Mouse (Mus musculus): ENCODE data around the gene Ubash3a.
"Not testable (repeated sequence)": the region's sequence is repeated elsewhere in the genome, so short reads cannot be mapped to it uniquely, and the experiment has no call there.

Ubash3a gene

DNA sequence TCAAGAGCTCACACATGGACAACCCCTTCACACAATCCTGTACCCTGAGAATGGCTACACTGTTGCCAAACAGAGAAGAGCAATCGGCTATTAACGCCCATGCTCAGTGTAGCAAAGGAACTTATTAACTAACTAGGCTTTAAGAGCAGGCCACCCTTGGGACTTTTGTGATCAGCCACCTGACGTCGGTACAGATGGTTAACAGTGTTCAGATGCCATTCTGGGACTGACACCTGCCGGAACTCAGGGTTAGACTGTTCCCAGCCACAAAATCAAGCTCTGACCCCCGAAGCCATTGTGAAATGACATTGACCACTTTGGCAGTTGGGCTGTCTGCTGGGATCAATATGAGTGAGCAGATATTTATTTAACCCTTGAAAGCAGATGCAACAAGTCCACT is 53.7 kb downstream of the Ubash3a start:
- DNase-seq = no peak

DNA sequence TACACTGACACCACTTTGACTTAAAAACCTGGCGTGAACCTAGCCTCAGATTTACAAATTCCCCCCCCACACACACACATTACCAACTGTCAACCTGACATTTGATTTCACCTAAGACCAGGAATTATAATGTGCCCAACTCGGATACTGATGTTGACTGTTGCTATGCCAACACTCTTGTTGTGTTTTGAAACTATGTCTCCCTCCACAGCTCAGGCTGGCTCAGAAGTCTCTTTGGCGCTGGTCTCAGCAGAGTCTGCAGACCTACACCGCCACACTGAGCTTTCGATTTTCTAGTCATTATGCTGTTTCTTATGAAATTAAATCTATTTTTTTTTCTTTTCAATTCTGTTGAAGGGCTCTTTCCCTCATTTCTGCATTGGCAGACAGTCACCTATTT is 55.0 kb downstream of the Ubash3a start:
- no peak for DNase-seq

DNA sequence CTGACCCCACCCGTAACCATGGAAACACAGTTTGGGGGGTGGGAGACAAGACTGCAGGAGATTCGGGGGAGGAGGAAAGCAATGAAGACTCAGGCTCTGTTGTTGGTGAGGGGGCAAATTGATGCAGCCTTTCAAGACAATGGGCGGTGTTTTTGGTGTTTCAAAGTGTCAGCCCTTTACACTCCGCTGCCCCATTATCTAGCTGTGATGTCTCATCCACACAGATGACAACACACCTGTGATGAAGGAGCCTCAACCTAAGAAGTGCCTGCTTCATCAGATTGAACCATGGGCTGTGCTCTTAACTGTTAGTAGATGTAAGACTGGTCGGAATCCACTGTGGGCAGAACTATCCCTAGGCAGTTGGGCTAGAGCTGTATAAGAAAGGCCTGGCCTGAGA is 56.1 kb downstream of the Ubash3a start:
- DNase-seq = no peak

DNA sequence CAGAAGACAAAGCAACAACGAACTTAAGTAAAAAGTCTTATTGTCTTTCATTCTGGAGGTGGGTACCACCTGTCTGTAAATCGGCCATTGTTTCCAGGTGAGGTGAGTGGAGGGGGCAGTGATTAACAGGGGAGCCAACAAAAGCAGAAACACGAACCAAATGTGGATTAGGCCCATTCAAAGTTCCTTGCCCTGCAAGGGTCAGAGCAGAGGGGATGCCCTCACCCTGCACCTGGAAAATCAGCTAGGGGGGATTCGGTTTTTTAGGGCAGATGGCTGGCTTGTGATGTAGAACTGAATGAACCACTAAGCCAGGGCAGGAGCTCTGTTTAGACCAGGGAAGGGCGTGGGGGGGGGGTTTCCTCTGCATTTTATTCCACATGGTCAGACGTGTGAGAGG is 56.7 kb downstream of the Ubash3a start:
- no peak for DNase-seq

DNA sequence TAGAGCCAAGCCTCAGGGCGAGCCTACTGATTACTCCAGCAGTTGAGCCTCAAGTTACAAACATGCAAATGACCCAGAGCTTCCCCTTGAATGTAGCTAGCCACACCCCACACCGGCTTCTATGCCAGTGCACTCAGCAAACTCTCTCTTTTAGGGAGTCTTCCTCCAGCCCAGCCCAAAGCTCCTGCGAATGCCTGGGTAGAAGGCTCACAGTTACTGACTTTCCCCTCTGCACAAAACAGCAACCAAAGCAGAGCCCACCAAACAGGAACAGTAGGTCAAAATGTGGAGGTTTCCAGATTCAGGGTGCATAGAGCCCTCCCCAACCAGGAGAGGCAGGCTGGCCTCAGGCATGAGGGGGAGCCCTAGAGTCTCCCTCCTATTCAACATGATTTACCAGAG is 57.5 kb downstream of the Ubash3a start:
- peak; percentile 52 for DNase-seq

DNA sequence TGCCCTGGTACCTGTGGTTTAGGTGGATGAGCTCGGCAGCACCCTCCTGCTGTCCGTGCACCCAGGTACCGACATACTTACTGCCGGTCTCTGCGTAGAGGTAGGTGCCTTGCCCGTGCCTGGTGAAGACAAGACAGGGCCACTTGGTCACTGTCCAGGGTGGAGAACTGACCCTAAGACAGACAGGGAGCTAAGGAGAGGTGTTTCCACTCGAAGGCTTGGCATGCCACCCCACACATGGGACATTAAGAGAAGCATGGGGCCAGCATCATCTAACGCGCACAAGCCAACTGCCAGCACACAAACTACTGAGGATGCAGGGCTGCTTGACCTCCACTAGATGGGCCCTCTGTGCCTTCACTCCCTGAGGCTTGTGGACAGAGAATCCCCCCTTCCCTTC is 58.2 kb downstream of the Ubash3a start:
- DNase-seq = no peak

DNA sequence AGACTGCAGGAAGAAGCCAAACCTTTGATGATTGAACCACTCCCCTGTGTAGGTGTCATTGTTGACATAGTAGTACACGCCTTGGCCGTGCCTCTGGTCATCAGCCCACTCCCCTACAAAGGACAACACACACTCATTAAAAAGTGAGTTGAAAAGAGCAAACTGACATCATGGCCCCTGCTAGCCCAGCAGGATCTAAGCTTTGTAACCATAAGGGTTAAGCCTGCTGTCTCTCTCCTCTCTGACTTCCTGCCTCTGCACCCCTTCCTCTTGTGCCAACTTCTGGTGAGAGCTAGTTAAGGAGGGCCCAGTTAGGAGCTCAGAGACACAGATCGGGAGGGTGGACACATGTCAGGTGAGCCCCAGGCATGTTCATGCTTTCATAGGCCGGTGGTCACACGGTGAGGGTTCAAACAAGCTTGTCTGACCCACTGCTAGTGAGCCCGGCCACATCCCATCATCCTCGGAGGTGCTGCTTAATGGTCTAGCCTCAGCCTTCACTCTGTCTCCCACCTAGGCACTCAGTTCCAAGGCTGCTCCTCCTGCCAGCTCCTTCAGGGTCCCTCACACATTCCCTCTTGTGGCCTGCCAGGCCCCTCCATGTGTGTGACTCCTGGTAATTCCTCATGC is 58.8 kb downstream of the Ubash3a start:
- DNase-seq = peak; percentile 64

DNA sequence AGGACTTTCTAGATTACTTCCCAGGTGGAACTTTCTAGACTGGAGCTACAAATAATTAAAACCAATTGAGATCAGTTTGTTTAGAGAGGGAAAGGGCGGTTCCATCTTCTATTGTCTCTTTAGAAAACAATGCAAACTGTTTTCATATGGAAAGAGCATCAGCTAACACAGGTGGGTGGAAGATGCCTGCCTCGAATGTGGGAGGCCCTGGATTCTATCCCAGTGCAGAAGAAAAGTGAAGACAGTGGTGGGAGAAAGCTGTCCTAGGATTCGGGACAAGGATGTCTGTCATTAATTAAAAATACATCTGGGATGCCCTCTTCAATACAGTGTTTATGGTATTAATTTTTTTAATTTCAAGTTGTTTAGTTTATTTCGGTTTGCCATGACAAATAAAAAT is 59.5 kb downstream of the Ubash3a start:
- DNase-seq = no peak

DNA sequence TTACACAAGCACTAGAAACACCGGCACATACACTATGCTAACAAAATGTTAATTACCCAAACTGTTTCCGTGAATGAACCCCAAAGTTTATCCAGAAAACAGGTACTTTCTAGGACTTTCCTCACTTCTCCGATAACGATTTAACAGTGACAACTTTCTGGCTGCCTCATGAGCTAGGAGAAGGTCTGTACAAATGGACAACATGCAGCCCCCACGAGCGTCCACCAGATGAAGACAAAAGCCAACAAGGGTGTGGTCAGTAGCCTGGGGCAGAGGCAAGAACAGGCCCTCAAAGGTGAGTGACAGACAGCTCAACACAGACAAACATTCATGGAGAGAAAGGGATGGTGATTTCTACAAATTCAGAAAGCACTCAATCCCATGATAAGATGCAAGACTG is 59.9 kb downstream of the Ubash3a start:
- no peak for DNase-seq

DNA sequence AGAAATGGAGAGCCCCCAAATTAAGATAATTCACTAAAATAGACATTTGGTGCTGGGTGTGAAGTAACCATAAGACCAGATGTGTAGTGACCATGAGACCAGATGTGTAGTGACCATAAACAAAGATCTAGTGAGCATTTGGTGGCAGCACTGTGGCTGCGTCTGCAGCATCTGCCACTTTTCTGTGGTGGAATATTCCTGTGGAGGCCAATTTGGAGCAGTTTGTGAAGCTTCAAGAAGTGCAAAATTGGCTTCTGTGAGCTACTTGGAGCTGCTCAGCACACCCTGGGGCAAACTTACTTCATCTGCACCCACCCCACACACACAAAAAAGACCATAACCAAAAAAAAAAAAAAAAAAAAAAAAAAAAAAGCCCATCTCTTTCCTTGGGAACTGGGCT is 60.3 kb downstream of the Ubash3a start:
- DNase-seq = no peak

DNA sequence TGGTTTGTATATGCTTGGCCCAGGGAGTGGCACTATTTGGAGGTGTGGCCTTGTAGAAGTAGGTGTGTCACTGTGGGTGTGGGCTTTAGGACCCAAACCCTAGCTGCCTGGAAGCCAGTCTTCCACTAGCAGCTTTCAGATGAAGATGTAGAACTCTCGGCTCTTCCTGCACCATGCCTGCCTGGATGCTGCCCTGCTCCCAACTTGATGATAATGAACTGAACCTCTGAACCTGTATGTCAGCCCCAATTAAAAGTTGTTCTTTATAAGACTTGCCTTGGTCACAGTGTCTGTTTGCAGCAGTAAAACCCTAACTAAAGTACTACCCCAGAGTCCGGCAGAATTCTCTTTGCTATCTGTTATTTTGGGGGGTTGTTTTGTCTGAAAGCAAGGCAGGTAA is 62.1 kb downstream of the Ubash3a start:
- DNase-seq = peak; percentile 6

DNA sequence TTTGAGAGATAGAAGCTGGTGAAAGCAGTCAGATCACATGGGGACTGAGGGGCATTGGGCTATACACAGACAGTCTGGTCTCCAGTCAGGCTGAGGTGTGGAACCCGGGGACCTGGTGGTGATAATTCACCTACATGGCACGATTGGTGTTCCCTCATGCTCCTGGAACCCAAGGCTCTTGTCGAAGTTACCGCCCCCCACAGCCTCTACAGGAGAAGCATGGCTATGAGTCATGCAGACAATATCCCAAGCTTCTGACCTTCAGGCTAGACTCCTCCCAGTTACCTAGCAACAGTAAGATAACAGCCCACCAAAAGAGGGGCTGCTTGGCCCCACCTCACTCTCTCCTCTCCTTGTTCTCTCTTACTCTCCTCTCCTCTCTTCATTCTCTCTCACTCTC is 62.6 kb downstream of the Ubash3a start:
- peak; percentile 18 for DNase-seq

DNA sequence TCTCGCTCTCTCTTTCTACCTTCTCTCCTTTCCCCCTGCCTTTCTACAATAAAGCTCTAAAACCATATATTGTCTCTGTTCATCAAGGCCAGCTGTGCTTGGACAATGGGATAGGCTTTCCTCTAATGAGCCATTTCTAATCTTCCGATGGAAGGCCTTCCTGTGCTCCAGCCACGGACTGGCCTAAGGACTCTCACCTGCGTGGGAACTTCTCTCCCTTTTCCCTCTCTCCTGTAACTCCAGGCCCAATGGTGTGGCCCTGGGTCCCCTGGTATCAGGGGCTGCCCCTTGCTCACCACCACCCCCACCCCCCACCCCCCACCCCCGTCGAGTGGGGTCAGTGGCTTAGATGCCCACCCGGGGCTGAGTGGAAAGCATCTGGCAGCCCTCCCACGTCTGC is 63.1 kb downstream of the Ubash3a start:
- DNase-seq = not testable (repeated sequence)

DNA sequence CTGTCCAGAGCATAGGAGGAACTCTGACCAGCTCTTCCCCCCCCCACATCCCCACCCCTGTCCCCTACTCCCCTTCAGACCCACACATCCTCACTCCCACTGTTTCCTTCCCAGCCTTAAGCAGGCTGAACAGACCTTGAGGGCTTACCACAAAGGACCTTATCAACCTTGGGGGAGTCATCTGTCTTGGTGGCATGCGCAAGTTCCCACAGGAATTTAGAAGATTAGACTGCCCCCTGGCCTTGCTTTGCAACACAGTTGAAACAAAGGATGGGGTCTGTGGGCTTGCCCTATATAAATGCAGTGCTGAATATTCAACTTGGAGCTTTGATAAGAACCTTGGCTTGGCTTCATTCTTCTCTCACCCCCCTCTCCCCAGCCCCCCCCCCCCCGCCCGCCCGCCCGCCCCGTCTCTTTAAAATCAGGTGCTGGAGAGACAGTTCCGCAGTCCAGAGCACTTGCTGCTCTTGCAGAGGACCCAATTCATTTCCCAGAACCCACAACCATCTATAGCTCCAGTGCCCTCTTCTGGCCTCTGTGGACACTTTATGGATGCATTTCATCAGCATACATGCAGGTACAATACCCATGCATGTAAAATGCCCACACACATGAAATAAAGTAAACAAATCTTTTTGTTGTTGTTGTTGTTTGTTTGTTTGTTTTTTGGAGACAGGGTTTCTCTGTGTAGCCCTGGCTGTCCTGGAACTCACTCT is 63.6 kb downstream of the Ubash3a start:
- DNase-seq = no peak

DNA sequence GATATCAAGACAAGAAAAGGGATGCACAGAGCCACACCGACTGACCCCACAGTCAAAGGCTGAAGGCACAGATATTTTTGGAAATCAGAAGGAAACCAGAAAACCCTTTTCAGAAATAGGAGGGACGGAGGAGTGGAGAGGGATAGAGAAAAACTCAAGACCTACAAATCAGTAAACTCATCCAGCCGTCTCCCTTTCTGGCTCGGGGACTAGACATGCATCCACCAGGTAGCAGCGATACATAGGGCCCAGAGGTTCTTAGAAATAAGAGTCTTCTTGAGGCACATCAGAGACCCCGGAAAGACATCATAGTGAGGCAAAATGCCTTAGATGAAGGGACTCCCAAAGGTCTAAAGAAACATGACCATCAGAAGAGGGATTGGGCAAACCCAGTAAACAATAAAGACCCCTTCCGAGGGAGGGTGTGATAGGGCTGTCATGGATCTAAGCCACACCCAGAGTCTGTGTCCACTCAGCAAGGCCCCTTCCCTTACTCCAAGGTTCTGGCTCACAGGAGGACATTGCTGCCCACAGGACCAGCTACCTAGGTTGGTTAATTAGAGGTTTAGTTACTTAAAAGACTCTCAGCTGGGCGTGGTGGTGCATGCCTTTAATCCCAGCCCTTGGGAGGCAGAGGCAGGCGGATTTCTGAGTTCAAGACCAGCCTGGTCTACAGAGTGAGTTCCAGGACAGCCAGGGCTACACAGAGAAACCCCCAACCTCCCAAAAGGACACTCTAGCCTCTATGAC is 64.9 kb downstream of the Ubash3a start:
- DNase-seq = no peak

DNA sequence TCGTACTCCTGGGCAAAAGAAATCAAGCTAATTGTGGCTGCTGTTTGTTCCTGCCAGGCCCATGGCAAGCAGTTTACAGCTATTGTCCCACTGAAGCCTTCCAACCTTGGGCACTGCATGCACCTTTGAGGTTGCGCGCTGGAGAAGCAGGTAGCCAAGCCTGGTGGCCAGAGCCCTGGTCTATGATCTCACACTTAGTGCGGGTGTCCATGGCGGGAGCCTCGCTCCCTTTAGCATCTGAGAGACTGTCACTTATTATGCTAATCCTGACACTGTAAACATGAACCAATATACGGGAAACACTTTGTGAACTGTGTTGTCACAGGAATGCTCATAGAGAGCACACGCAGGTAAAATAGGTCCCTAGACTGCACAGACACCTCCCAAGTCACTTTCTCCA is 66.0 kb downstream of the Ubash3a start:
- DNase-seq = no peak

DNA sequence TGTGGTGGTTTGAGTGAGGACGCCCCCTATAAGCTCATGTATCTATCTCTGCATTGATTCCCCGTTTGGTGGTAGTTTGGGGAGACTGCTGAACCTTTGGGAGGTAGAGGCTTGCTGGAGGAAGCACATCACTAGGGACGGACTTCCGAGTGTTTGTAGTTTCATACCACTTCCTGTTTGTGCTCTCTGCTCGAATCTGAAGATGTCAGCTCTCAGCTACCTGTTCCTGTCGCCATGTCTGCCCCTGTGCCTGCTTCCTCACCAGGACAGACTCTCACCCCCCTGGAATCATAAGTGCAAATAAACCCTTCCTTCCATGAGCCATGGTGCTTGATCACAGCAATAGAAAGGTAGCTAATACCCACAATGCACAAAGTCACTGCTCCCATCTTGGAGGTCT is 67.5 kb downstream of the Ubash3a start:
- peak; percentile 48 for DNase-seq

DNA sequence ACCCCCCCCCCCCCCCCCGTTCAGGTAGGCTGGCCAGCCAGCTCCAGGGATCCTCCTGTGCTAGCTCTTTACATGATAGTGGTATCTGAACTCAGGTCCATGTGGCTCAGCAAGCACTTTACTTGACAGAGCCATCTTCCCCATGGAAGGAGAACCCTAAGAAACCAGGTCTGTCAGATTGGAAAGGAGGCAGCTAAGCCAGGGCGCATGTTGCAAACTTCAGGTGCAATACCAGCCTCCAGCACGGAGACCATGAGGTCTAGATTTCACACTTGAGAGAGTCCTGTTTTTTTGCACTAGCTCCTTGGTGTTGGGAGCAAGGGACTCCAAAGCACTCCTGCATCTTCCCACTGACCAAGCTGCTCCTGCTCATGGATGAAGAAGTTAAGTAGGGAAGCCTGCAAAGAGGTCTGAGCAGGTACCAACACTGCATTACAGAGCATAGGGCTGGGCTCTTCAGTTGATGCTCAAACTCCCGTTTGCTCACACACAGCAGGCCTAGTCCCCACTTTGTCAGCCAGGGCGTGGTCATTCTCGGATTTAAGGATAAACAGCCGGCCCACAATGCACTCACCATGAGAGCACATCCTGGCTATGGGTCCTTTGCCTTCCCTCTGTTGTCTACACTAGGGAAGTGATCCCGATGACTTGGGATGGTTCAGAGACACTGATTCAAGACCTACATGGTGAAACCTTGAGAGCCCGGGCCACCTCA is 68.7 kb downstream of the Ubash3a start:
- no peak for DNase-seq

DNA sequence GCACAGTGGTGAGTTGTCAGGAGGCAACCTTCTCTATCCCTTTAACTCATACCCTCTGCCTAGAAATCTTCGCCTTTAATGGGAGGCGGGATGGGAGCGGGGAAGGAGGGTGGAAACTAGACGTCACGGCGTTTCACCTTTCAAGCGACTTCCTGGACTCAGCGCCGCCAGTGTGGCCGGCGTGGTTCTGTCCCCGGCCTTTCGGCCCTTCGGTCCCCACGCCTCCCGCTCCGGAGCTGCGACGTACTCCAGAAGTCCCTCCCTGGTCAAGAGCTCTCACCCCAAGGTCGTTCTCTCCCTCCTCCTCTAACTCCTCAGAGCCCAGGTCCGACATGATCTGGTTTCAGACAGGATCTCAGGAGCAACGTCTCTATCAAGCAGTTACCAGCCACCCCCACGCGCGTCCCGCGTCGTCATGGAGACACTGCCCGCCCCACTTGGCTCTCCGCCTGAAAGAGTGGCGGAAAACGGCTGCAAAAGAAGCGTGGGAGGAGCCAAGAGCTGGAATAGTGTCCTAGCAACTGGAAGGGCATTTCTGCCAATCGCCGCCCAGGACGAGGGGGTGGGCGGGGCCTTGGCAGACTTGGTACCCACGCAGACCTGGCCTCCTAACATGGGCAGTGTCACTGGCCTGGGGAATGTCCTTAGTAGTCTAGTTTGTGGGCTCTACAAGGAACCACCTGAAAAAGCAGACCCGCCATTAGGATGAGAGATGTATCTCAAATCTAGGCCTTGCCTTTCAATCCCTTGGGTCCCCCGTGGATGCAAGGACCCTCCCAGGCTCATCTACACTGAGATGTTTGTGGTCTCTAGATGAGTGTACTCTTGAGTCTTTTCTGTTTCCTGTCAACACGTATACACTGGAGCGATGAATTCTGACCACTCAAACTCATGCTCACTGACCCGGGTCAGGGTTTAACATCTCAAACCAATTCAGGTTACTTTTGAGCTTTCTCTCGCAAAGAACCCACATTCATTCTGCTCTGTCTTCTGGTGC is 69.5 kb downstream of the Ubash3a start, which contains the start of gene Rsph1:
Rsph1 (minus strand) TSS at position 462 of the 997 bp plus-strand sequence.
- DNase-seq = peak; percentile 97

DNA sequence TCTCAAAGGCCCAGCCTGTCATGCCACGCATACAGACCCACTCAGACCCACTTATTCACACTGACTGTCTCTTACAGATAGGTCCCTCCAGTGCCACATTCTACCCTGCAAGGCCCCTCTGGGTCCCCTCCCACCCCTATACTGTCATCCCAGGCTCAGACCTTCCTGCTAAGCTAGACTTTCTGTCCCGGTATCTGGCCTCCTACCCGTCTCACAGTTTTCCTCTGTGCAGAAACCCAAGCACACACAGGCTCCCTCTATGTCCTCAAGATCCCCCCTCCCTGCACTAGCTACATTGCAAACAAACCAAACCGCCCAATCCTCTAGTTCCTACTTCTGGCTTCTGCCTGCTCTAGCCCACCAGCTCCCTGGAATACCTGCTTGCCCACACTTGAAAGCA is 70.3 kb downstream of the Ubash3a start:
- no peak for DNase-seq

DNA sequence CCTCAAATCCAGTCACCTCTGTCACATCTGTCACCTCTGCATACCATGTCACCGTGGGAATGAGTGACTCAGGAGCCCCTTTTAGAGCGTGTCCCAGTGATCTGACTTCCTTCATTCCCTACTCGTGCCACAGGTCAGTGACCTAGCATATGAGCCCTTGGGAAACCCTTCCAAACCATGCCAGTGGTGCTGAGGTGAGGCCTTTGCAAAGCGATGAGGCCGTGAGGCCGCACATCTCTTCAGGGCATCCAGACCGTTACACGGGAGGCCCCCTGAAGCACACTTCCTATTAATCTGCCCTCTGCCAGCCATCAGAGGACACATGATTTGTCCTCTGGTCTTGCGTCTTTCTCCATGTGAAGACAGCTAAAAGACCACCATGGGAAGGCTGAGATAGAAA is 71.9 kb downstream of the Ubash3a start:
- DNase-seq = no peak

DNA sequence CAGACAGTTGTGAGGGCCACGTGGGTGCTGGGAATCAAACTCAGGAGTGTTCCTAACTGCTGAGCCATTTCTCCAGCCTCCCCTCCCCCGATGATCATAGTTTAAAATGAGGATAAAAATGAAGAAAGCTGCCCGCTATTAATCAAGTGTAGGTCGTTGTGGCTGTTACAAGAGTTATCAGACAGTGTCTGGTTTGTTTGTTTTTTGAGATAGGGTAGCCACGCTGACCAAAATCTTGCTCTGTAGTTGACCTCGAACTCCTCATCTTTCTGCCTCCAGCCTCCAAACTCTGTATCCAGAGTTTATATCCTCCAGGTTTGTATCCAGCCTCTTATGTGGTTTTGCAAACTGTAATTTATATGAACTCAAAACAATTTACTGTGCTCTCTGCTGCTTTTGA is 72.6 kb downstream of the Ubash3a start:
- DNase-seq = no peak
